Mouse (Mus musculus) kidney, adult 2 months (tissue): ENCODE measurements at regions not wholly inside any gene's neighbourhood (a gene's known extent, or its start where the extent isn't known, plus 50 kb on each side); places are given as distances from the start of the nearest gene placed in this dataset.

Experiments
- CTCF ChIP-seq: fragments of 200-500 bp; conservative IDR thresholded peaks from 2 replicates; pipeline ENCODE4 v1.5.1; 2011; ENCODE audit warnings: low read depth, mild to moderate bottlenecking, control low read depth, low read length, moderate library complexity, mixed read lengths; ENCODE audit not compliant: insufficient read depth, insufficient read length
- POLR2A ChIP-seq: fragments of 200-500 bp; IDR thresholded peaks from one replicate; pipeline ENCODE4 v1.6.1; 2011; ENCODE audit warnings: low read depth, low read length, control low read depth

DNA sequence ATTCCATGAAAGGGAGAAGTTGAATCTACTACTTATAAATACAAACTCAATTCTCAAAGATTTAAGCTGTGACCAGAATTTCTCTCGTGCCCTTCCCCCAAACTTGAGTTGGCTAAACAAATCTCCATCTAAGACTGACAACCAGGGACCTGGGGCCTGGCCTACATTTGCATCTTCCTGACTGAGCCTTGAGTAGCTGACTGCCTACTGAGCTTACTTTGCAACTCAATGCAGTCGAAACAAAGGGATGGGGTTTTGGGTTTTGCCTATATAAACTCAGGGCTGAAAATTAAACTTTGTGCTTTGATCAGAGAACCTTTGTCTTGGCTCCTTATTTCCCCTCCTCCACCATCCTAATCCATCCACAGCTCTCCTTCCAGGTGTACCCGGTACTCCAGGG is 205.9 kb downstream of the Dusp6 start:
- TF ChIP-seq POLR2A, result no peak
- TF ChIP-seq CTCF, result no peak
